Mouse (Mus musculus) intestine, embryonic 14.5 days (tissue): Measurements from ENCODE around the gene Gm26938. TPM values are rescaled to one million over a fixed set of nuclear protein-coding genes. Genes with fewer than 3 reads are reported as not detected.

ENCODE experiments used
- ATAC-seq: fragments of 200-750 bp; cut with Nextera tagmentation; replicated peaks from 2 replicates; pipeline ENCODE4 v1.8.0; 2017; ENCODE audit warnings: low read depth, moderate number of reproducible peaks, moderate TSS enrichment, moderate library complexity; ENCODE audit not compliant: low FRiP score, low TSS enrichment
- DNase-seq: peaks from one replicate; pipeline ENCODE4 v3.0.0-alpha.2; 2018; ENCODE audit warnings: low spot score
- H3K27ac ChIP-seq: fragments of 300-500 bp; sonication (generic); 2 replicates; pipeline ENCODE4 v1.5.1; 2014; ENCODE audit warnings: low read depth, mild to moderate bottlenecking, control low read depth
- H3K27me3 ChIP-seq: fragments of 300-500 bp; sonication (generic); replicated peaks from 2 replicates; pipeline ENCODE4 v1.6.1; 2014; ENCODE audit warnings: low read length, control low read depth; ENCODE audit not compliant: control insufficient read depth, insufficient read depth
- H3K36me3 ChIP-seq: fragments of 300-500 bp; sonication (generic); 2 replicates; pipeline ENCODE4 v1.6.1; 2014; ENCODE audit warnings: low read length, control low read depth; ENCODE audit not compliant: control insufficient read depth, insufficient read depth
- H3K4me1 ChIP-seq: fragments of 300-500 bp; sonication (generic); replicated peaks from 2 replicates; pipeline ENCODE4 v1.6.1; 2014; ENCODE audit warnings: low read length, control low read depth, mixed read lengths; ENCODE audit not compliant: control insufficient read depth, insufficient read depth
- H3K4me2 ChIP-seq: fragments of 300-500 bp; sonication (generic); 2 replicates; pipeline ENCODE4 v1.6.1; 2014; ENCODE audit warnings: low read length
- H3K4me3 ChIP-seq: fragments of 300-500 bp; sonication (generic); 2 replicates; pipeline ENCODE4 v1.5.1; 2014; ENCODE audit warnings: low read depth, low read length, control low read depth, mixed read lengths
- H3K9ac ChIP-seq: fragments of 300-500 bp; sonication (generic); 2 replicates; pipeline ENCODE4 v1.6.1; 2014; ENCODE audit warnings: mild to moderate bottlenecking, low read length
- H3K9me3 ChIP-seq: fragments of 300-500 bp; sonication (generic); 2 replicates; pipeline ENCODE4 v1.6.1; 2016; ENCODE audit warnings: low read length, control low read depth; ENCODE audit not compliant: control insufficient read depth
- WGBS: fragments of 180-500 bp; shearing (Covaris S2); extraction: QIAGEN DNeasy Blood & Tissue Kit; methylation state at CpG from one replicate; pipeline ENCODE4 v1.1.7; 2014; 5-methylcytosine and 5-hydroxymethylcytosine counted together
- microRNA-seq: library from miRNA; unstranded; fragments of <30 nt; microRNA quantifications from one replicate; pipeline ENCODE4, GENCODE M21; 2016
- polyA plus RNA-seq: library from polyadenylated mRNA; unstranded; fragments of >200 nt; fragmentation: Nextera tagmentation; extraction: Ambion mirVana; gene quantifications from 2 replicates; pipeline ENCODE4 v1.2.1, GENCODE M21; 2014

Gm26938 gene
- polyA plus RNA-seq, 1 experiment from 2014 or later = not detected

DNA sequence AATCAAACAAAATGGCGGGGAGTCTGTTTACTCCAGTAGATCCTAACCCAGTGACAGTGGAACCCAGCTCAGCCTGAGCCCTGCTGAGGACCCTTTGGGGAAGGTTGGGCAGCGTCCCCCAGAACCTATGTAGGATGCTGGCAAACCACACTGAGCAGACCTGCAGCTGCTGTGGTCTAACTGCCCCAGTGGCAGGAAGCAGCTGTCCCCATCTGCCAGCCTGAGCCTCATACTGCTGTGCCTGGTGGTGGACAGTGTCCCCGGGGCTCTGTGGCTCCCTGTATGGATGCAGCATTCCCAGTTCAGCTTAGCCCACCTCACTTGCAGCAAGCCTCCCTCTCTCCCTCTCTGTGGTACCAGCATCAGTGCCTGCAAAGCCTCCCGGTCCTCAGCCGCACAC lies 49.2 kb downstream of the Gm26938 start:
- H3K4me1 ChIP-seq = peaks cover 8% of the 10 kb centered on the region
- no peaks in the 10 kb centered on the region for H3K9me3 ChIP-seq
- H3K27me3 ChIP-seq = no peaks in the 10 kb centered on the region
- DNase-seq (no peak), ATAC-seq (no peak)
- H3K4me2 ChIP-seq = no peak overlapping the region
- H3K9ac ChIP-seq = no peak overlapping the region
- H3K4me3 ChIP-seq = no peak overlapping the region
- H3K36me3 ChIP-seq = peaks cover 18% of the 10 kb centered on the region
- WGBS = 76% methylated on average over 5 of the region's 5 CpGs
- no peak overlapping the region for H3K27ac ChIP-seq

- ATAC-seq (peak; percentile 89), DNase-seq (peak; percentile 98)
- Histone ChIP-seq H3K27me3 (no peaks in the 10 kb centered on the region), H3K9me3 (no peaks in the 10 kb centered on the region), H3K36me3 (peaks cover 34% of the 10 kb centered on the region), H3K27ac (no peak within 1 kb of the TSS), H3K9ac (peak within 1 kb of the TSS; percentile 63), H3K4me3 (peak within 1 kb of the TSS; percentile 66), H3K4me2 (peak within 1 kb of the TSS; percentile 95), H3K4me1 (peaks cover 8% of the 10 kb centered on the region)
- WGBS = under 1% methylated on average over 55 of the region's 55 CpGs
These were observed 50.8 kb downstream of the Gm26938 start, which contains the start of gene Ints1 for GRCm38 (mm10) chr5:139775216-139775926. Gene Ints1, minus strand, starts transcription at chr5:139775674.

- Histone ChIP-seq H3K9ac (no peak overlapping the region), H3K4me3 (no peak overlapping the region), H3K9me3 (no peaks in the 10 kb centered on the region), H3K4me2 (no peak overlapping the region), H3K4me1 (no peaks in the 10 kb centered on the region), H3K36me3 (peaks cover 95% of the 10 kb centered on the region), H3K27me3 (no peaks in the 10 kb centered on the region), H3K27ac (no peak overlapping the region)
- ATAC-seq = no peak
- no peak for DNase-seq
- 93% methylated on average over 8 of the region's 8 CpGs for WGBS
These were observed 58.0 kb downstream of the Gm26938 start for GRCm38 (mm10) chr5:139768216-139768615.

GRCm38 (mm10) chr5:139764296-139764695 lies 61.9 kb downstream of the Gm26938 start:
- Histone ChIP-seq H3K36me3 (peaks cover 96% of the 10 kb centered on the region), H3K4me3 (no peak overlapping the region), H3K27ac (no peak overlapping the region), H3K27me3 (no peaks in the 10 kb centered on the region), H3K9me3 (no peaks in the 10 kb centered on the region), H3K4me1 (no peaks in the 10 kb centered on the region), H3K4me2 (no peak overlapping the region), H3K9ac (no peak overlapping the region)
- no peak for DNase-seq
- 69% methylated on average over 11 of the region's 11 CpGs for WGBS
- ATAC-seq = no peak

DNA sequence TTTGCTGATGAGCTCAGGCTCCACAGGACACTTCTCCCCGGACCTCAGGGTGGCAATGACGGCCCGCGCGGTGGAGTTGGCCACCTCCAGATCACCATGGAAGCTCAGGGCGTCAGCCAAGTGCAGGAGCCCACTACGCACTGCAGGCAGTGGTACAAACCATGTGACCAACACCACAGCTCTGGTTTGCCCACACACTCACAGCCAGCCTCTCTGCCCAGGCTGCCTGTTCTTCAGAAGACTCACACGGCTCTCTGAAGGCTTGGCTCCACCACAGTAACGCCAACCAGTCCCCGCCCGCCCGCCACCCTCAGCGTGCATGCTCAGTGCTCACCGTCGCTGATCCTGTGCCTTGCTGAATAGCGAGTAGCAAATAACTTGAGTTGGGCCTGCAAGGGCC lies 68.1 kb downstream of the Gm26938 start:
- no peak overlapping the region for H3K9ac ChIP-seq
- no peaks in the 10 kb centered on the region for H3K4me1 ChIP-seq
- peaks cover 94% of the 10 kb centered on the region for H3K36me3 ChIP-seq
- H3K27ac ChIP-seq = no peak overlapping the region
- 89% methylated on average over 16 of the region's 16 CpGs for WGBS
- H3K4me2 ChIP-seq = no peak overlapping the region
- no peaks in the 10 kb centered on the region for H3K9me3 ChIP-seq
- no peak overlapping the region for H3K4me3 ChIP-seq
- DNase-seq = no peak
- no peak for ATAC-seq
- no peaks in the 10 kb centered on the region for H3K27me3 ChIP-seq

Small RNAs within 50 kb of the gene (microRNA-seq; reads per million reads assigned to microRNA genes)
- not detected for gene Mir7037

Other genes starting within 250 kb of the Gm26938 start
- 4.5 and 6.5 TPM in 2 replicates for gene Micall2, start 90.1 kb downstream of the Gm26938 start, polyA plus RNA-seq
- 36.5 and 42.5 TPM in 2 replicates for gene Ints1, start 50.7 kb downstream of the Gm26938 start, polyA plus RNA-seq
- 9.4 and 11.2 TPM in 2 replicates for gene Mafk, start 34.9 kb downstream of the Gm26938 start, polyA plus RNA-seq
- gene Tmem184a, start 6.5 kb downstream of the Gm26938 start, polyA plus RNA-seq = 12.5 and 15.1 TPM in 2 replicates
- 82.9 and 96.6 TPM in 2 replicates for gene Psmg3, start 478 bp upstream of the Gm26938 start, polyA plus RNA-seq
- 0.23 and 0.26 TPM in 2 replicates for gene Elfn1, start 81.5 kb upstream of the Gm26938 start, polyA plus RNA-seq